Mouse (Mus musculus) CH12.LX (cell line): ENCODE data around the gene Cdh13.

Experiments used
- BHLHE40 ChIP-seq: IDR thresholded peaks from 2 replicates; pipeline ENCODE4 v1.6.1; 2011; ENCODE audit warnings: mild to moderate bottlenecking, low read depth, low read length, improper control_type of control experiment
- CHD2 ChIP-seq: IDR thresholded peaks from 2 replicates; pipeline ENCODE4 v1.6.1; 2011; ENCODE audit warnings: low read length, improper control_type of control experiment
- CTCF ChIP-seq, 2 experiments: IDR thresholded peaks in 1 of 2; conservative IDR thresholded peaks in 1 of 2; 2 replicates each; pipeline ENCODE4 v1.5.1; 2011 to 2012; ENCODE audit warnings: low read depth in 2 of 2, low read length in 2 of 2, improper control_type of control experiment in 1 of 2, inconsistent platforms in 1 of 2, mild to moderate bottlenecking in 1 of 2, moderate library complexity in 1 of 2
- EP300 ChIP-seq: IDR thresholded peaks from 2 replicates; pipeline ENCODE4 v1.6.1; 2011; ENCODE audit warnings: low read length, improper control_type of control experiment
- JUN ChIP-seq: IDR thresholded peaks from 2 replicates; pipeline ENCODE4 v1.6.1; 2011; ENCODE audit warnings: low read depth, mild to moderate bottlenecking, low read length, improper control_type of control experiment, moderate library complexity; ENCODE audit not compliant: insufficient read depth
- JUND ChIP-seq: conservative IDR thresholded peaks from 2 replicates; pipeline ENCODE4 v1.6.1; 2011; ENCODE audit warnings: low read depth, low read length, improper control_type of control experiment
- MEF2A ChIP-seq: IDR thresholded peaks from 2 replicates; pipeline ENCODE4 v1.6.1; 2014; ENCODE audit warnings: low read depth, mild to moderate bottlenecking, inconsistent platforms, low read length, improper control_type of control experiment, borderline replicate concordance
- POLR2A ChIP-seq: IDR thresholded peaks from 2 replicates; pipeline ENCODE4 v1.6.1; 2011; ENCODE audit warnings: low read depth, mild to moderate bottlenecking, improper control_type of control experiment, low read length
- POLR2AphosphoS2 ChIP-seq: IDR thresholded peaks from 2 replicates; pipeline ENCODE4 v1.6.1; 2011; ENCODE audit warnings: low read depth, low read length, improper control_type of control experiment
- SIN3A ChIP-seq: IDR thresholded peaks from 2 replicates; pipeline ENCODE4 v1.6.1; 2012; ENCODE audit warnings: low read length, improper control_type of control experiment, inconsistent platforms
- ZMIZ1 ChIP-seq: IDR thresholded peaks from 2 replicates; pipeline ENCODE4 v1.6.1; 2012; ENCODE audit warnings: low read depth, mild to moderate bottlenecking, inconsistent platforms, low read length, improper control_type of control experiment

DNA sequence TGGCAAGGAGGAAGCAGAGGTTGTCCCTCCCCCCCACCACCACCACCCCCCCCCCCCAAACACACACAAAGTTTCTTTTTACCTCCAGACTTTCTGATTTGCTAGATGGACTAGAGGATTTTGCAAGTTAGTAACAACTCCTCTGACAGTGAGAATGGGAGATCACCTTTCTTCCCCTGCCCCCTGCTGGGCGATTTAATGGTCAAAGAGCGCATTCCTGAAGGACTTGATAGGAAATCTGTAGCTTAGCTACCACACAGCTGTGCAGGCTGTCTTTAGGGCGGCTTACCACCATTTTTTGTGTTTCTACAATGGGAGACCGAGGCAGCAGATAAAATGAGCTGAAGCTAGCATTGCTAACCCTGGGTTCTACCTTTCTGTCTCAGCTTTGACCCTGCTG lies 961.6 kb downstream of the Cdh13 start:
- no peak for TF ChIP-seq CHD2
- no peak for TF ChIP-seq POLR2A
- no peak for TF ChIP-seq JUND
- TF ChIP-seq CTCF (conservative IDR thresholded peaks at IDR 0.05 in 1 of 2, IDR thresholded peaks at IDR 0.05 in 1 of 2; ENCODE audit: low read depth in 2 of 2, low read length in 2 of 2), result 0 out of 4 replicates have a peak, but pooled peaks of 1 of the 2 experiments have one; percentile 7
- TF ChIP-seq SIN3A, result no peak
- TF ChIP-seq ZMIZ1, result no peak
- no peak for TF ChIP-seq POLR2AphosphoS2
- TF ChIP-seq JUN, result no peak
- TF ChIP-seq EP300, result no peak
- no peak for TF ChIP-seq BHLHE40
- TF ChIP-seq MEF2A, result no peak
